Mouse (Mus musculus): Measurements from ENCODE around the gene Esp36.
"Not testable (repeated sequence)": the region's sequence is repeated elsewhere in the genome, so short reads cannot be mapped to it uniquely, and the experiment has no call there.

The Esp36 gene

DNA sequence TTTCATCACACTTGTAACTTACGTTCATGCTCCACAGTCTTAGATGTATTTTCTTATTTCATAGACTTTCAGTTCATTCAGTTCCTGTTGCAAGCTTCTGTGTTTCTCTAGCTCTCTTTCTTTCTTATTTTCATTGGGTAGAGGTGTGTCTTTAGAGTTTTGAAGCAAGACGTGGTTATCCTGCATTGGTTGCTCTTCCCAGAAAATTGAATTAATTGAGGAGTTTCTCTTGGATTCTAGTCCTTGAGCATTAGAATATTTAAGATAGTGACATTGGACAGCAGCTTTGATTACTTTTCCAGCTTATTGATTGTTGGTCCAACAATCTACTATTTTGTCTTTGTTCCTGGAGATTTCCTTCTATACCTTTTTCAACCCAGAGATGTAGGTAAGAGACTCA, at the start of gene Esp36:
TSS of gene Esp36 (minus strand) at position 101 of the 400 bp plus-strand sequence.
- no peak for DNase-seq (ENCODE audit: low read depth)

DNA sequence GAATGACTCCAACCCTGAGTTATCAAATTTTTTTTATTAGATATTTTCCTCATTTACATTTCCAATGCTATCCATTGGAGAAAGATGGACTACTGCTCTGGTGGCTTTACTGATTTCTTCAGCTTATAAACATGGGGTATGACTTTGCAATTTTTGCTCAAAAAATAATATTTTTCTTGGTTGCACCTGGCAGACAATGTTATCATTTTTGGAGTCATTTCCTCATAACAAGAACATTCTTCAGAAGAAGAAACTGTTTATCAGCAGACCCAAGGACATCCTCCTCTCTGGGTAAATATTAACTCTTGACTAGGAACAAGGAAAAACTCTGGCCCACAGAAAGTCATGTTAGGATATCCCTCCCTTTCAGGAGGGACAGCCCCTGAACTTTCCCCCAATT, 36.2 kb upstream of the Esp36 start:
- DNase-seq (ENCODE audit: low read depth), result not testable (repeated sequence)

DNA sequence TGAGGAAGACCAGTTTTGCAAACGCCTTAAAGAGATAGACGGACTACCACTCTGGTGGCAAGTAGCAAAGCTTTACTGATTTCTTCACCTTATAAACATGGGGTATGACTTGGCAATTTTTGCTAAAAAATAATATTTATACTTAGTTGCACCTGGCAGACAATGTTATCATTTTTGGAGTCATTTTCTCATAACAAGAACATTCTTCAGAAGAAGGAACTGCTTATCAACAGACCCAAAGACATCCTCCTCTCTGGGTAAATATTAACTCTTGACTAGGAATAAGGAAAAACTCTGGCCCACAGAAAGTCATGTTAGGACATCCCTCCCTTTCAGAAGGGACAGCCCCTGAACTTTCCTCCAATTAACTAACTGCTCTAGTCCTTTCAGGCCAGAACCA, 30.7 kb upstream of the Esp36 start:
- DNase-seq (ENCODE audit: low read depth), result no peak

DNA sequence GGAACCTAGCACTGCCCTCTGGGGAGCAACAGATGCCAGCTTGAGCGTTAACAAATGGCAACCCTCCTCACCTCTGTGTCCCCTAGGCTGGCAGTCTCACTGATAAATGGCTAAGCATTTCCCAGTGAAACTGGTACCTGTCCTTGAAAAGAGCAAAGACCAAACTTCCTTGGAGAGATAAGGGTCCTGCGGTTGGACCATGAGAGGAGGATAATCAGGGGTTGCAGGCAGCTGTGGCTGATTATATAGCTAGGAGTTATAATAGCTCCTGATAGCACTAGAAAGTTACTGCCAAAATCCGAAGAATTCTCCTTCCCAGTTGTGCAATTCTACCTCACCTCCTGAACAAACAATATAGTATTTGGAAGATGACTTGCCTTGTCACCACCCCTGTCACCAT, 13.8 kb downstream of the Esp36 start:
- no peak for DNase-seq (ENCODE audit: low read depth)

DNA sequence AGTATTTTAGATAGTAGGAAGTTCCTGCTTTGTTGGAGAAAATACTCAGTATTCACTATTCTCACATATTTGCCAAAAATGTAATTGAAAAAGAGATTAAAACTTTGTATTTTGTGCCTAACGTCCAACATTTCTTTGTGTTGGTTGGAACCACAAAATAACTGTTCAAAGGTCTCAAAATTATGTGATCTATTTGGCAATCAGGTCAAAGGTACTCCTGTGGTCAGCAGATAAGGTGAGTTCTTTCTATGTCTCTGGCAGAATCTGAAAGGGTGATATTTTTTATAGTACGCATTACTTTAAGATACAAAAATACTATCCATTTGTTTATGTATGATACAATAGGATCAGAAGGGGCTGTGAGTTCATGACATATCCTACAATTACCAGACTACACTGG, 28.2 kb downstream of the Esp36 start:
- no peak for DNase-seq (ENCODE audit: low read depth)

Measured in 416B (cell line).